Mouse (Mus musculus) adrenal gland, postnatal 14 days (tissue): Measurements from ENCODE around the gene Sgcg. TPM values are rescaled to one million over a fixed set of nuclear protein-coding genes. Genes with fewer than 3 reads are reported as not detected.
A peak's percentile ranks its signal among the peaks of the same experiment; 100 is the strongest.

ENCODE experiments used
- DNase-seq: peaks from one replicate; pipeline ENCODE4 v3.0.0; 2021; ENCODE audit warnings: mixed read lengths
- total RNA-seq: library from RNA; stranded (reverse); gene quantifications from 2 replicates; pipeline ENCODE4 v1.2.3, GENCODE M21; 2021

Gene Sgcg
- total RNA-seq, 1 experiment from 2014 or later: 5.1 TPM

DNA sequence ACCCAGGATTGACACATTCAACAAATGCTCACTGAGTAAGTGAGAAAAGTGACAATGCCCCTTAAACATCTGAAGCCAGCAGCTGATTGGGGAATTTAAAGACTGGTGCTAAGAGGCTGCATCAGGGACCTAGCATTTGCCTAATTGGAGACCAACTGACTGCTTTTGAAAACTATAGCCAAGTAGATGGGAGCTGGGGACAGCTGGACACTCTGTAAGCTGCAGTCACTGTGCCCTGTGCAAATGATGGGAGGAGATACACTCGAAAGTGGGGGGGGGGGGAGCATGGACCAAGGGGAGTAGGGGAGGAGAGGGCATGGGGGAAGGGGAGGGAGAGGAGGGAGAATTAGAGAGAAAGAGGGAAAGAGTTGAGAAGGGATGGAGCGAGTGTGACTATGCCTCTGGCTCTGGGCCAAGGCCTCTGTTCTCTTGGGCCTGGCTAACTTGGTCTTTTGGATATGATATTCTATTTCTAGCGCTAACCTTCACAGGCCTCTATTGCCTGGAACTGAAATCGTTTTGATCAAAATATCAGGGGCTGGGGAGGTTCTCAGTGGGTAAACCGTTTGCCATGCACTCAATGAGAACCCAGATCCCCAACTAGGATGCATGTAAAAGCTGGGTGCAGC is 22.3 kb downstream of the Sgcg start:
- peak; percentile 47 for DNase-seq

- no peak for DNase-seq
These were observed 26.2 kb downstream of the Sgcg start for GRCm38 (mm10) chr14:61232016-61232568.

DNA sequence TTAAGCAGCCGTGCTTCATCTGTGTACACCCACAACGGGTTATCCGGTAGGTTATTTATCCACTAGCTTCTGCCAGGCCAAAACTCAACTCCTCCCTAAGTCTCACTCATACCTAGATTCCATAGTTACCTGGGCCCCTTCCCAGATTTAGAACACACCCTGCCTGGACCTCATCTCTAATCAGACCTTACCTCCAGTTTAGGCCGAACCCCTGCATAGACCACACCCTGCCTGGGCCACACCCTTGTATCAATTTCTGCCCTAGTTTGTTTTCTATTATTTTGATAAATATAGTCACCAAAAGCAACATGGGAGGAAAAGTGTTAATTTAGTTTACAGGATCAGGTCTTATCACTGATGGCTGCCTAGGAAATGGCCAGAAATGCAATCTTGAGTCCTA is 28.1 kb downstream of the Sgcg start:
- DNase-seq: no peak

DNA sequence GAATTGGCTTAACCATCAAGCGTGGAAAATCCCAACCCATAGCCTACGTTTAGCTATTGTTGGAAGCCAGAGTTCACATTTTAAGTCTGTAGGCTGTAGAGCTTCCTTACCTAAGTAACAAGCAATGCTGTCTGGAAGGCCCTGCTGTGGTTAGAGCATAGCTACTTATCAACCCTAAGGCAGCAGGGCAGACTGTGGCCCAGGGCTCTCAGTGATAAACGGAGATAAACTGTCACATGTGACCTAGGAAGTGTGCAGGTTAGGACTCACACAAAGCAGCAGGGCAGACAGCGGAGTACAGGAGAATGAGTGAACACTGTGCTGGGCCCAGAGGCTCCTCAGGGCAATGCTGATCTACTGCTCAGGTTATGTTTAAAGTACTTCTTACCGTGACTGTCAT is 28.5 kb downstream of the Sgcg start:
- no peak for DNase-seq

- no peak for DNase-seq
These were observed 32.1 kb downstream of the Sgcg start for GRCm38 (mm10) chr14:61226151-61226550.

GRCm38 (mm10) chr14:61224387-61225077 is 33.8 kb downstream of the Sgcg start:
- DNase-seq: no peak

DNA sequence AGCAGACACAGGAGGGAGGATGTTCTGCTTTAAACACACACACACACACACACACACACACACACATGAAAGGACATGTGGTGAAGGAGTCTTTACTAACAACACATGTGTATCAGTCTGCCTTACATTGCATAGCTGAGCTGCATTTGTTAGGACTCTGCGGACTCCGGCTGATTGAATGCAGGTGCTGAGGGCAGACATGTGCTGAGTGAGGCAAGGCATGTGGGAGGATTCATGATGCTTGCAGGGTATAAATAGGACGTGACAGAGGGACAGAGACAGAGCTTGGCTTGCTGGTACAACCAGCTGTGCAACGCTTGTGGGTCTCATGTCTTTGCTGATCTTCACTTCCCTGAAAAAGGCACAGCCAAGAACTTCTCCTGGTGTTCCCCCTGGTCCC is 34.5 kb downstream of the Sgcg start:
- DNase-seq: no peak

DNA sequence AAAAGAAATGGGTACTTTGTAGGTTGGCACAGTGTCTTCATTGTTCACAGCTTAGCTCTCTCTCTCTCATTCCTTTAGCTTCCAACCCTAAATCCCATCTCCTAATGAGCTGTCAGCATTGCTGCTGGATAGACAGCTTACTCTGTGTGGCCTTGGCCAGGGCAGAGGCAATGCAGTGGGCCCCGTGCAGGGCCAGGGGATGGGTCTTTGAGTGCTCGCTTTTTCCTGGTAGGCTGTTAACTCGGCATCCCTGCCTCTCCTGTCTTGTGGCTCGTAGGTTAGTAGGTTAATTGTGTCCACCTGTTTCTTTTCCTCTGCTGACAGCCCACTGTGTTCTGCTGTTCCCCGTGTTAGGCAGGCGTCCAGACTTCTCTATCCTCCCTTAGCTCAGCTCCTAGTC is 35.8 kb downstream of the Sgcg start:
- DNase-seq: no peak

- DNase-seq: no peak
These were observed 37.1 kb downstream of the Sgcg start for GRCm38 (mm10) chr14:61221166-61221565.

DNA sequence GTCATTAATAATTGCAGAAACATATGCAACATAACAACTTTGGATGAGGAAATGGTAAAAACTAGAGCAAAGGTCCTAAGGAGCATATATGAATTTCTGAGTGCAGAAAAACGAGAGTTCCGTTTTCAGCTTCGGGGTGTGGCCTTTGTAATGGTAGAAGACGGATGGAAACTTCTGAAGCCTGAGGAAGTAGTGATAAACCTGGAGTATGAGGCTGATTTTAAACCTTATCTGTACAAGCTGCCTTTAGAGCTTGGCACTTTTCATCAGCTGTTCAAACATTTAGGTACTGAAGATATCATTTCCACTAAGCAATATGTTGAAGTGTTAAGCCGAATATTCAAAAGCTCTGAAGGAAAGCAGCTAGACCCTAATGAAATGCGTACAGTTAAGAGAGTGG is 46.5 kb downstream of the Sgcg start:
- DNase-seq: no peak

GRCm38 (mm10) chr14:61210111-61210510 is 48.2 kb downstream of the Sgcg start:
- peak; percentile 39 for DNase-seq

DNA sequence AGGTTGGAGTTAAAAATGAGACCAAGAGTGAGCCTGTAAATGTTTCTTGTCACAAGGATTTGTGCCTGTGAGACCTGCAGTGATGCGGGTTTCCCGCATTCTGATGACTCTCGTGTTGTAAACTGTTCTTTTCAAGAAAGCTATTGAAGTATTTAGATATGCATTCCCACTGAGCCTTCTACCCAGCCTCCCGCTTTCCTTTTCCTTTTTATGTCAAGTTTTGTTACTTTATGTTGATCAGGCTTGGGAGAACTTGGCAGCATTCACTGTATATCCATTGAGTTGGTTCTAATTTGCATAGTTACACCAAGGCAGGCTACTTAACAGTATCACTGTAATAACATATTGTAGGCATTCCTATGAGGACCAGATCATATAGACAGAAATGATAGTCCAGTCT is 63.9 kb downstream of the Sgcg start:
- DNase-seq: no peak

DNA sequence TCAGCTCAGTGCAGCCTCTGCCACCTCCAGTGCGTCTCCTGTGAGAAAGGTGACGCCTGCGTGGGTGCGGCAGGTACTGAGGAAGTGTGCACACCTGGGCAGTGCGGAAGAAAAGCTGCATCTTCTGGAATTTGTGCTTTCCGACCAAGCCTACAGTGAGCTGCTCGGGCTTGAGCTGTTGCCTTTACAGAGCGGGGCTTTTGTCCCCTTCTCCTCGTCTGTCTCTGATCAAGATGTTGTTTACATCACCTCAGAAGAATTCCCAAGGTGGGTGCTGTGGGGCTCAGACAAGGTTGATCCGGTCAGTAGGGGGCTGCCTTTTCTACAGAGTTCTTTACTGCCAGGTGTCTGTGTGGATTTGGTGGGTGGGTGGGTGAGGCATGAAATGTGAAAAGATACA is 66.0 kb downstream of the Sgcg start:
- DNase-seq: no peak

- peak; percentile 34 for DNase-seq
These were observed 66.4 kb downstream of the Sgcg start for GRCm38 (mm10) chr14:61191904-61192303.

GRCm38 (mm10) chr14:61173229-61173628 is 85.1 kb downstream of the Sgcg start:
- DNase-seq: peak; percentile 82

- DNase-seq: peak; percentile 100
These were observed 85.6 kb downstream of the Sgcg start for GRCm38 (mm10) chr14:61172548-61173158.

GRCm38 (mm10) chr14:61171261-61171970 is 86.9 kb downstream of the Sgcg start:
- DNase-seq: no peak

Other genes with a start within 250 kb of the Sgcg start
- gene Tnfrsf19, start 212.0 kb downstream of the Sgcg start, total RNA-seq: 30.8 and 31.4 TPM in 2 replicates
- 8.7 and 10.2 TPM in 2 replicates for gene Sacs, start 120.0 kb downstream of the Sgcg start, total RNA-seq
- 0.34 and 0.37 TPM in 2 replicates for gene Arl11, start 51.3 kb upstream of the Sgcg start, total RNA-seq
- 3.9 and 5.0 TPM in 2 replicates for gene Ebpl, start 101.9 kb upstream of the Sgcg start, total RNA-seq
- 30.3 and 31.3 TPM in 2 replicates for gene Kpna3, start 181.4 kb upstream of the Sgcg start, total RNA-seq